Mouse (Mus musculus): Measurements from ENCODE around the gene Kirrel3.
A peak's percentile ranks its signal among the peaks of the same experiment; 100 is the strongest.

Gene Kirrel3

GRCm38 (mm10) chr9:35026311-35026710 is 540.6 kb downstream of the Kirrel3 start:
- no peak for DNase-seq (ENCODE audit: low spot score in 2 of 2)

GRCm38 (mm10) chr9:35026897-35027311 is 541.2 kb downstream of the Kirrel3 start:
- DNase-seq (ENCODE audit: low spot score in 2 of 2) = no peak

- no peak for DNase-seq (ENCODE audit: low spot score in 2 of 2)
Observed at GRCm38 (mm10) chr9:35027382-35027997, 541.8 kb downstream of the Kirrel3 start.

GRCm38 (mm10) chr9:35030823-35031222 is 545.1 kb downstream of the Kirrel3 start:
- no peak for DNase-seq (ENCODE audit: low spot score in 2 of 2)

- no peak for DNase-seq (ENCODE audit: low spot score in 2 of 2)
Observed at GRCm38 (mm10) chr9:35032457-35032856, 546.8 kb downstream of the Kirrel3 start.

GRCm38 (mm10) chr9:35035074-35035473 is 549.4 kb downstream of the Kirrel3 start:
- DNase-seq (ENCODE audit: low spot score in 2 of 2) = no peak

GRCm38 (mm10) chr9:35038922-35039586 is 553.4 kb downstream of the Kirrel3 start:
- no peak for DNase-seq (ENCODE audit: low spot score in 2 of 2)

GRCm38 (mm10) chr9:35039846-35040245 is 554.2 kb downstream of the Kirrel3 start:
- no peak for DNase-seq (ENCODE audit: low spot score in 2 of 2)

- no peak for DNase-seq (ENCODE audit: low spot score in 2 of 2)
Observed at GRCm38 (mm10) chr9:35041493-35041892, 555.8 kb downstream of the Kirrel3 start.

GRCm38 (mm10) chr9:35043619-35044018 is 557.9 kb downstream of the Kirrel3 start:
- no peak for DNase-seq (ENCODE audit: low spot score in 2 of 2)

GRCm38 (mm10) chr9:35044458-35044857 is 558.8 kb downstream of the Kirrel3 start:
- no peak for DNase-seq (ENCODE audit: low spot score in 2 of 2)

GRCm38 (mm10) chr9:35045031-35045531 is 559.4 kb downstream of the Kirrel3 start:
- DNase-seq (ENCODE audit: low spot score in 2 of 2) = no peak

GRCm38 (mm10) chr9:35045756-35046155 is 560.1 kb downstream of the Kirrel3 start:
- DNase-seq (ENCODE audit: low spot score in 2 of 2) = peak in 1 of 2 experiments; percentile 2

GRCm38 (mm10) chr9:35048449-35048848 is 562.8 kb downstream of the Kirrel3 start:
- DNase-seq (ENCODE audit: low spot score in 2 of 2) = no peak

GRCm38 (mm10) chr9:35049891-35050527 is 564.3 kb downstream of the Kirrel3 start:
- DNase-seq (ENCODE audit: low spot score in 2 of 2) = no peak

GRCm38 (mm10) chr9:35050701-35051454 is 565.2 kb downstream of the Kirrel3 start:
- DNase-seq (ENCODE audit: low spot score in 2 of 2) = no peak

GRCm38 (mm10) chr9:35051666-35052065 is 566.0 kb downstream of the Kirrel3 start:
- peak in 1 of 2 experiments; percentile 1 for DNase-seq (ENCODE audit: low spot score in 2 of 2)

GRCm38 (mm10) chr9:35052671-35053070 is 567.0 kb downstream of the Kirrel3 start:
- peak in 1 of 2 experiments; percentile 1 for DNase-seq (ENCODE audit: low spot score in 2 of 2)

GRCm38 (mm10) chr9:35053081-35053480 is 567.4 kb downstream of the Kirrel3 start:
- no peak for DNase-seq (ENCODE audit: low spot score in 2 of 2)

- peak in 1 of 2 experiments; percentile 3 for DNase-seq (ENCODE audit: low spot score in 2 of 2)
Observed at GRCm38 (mm10) chr9:35053669-35054068, 568.0 kb downstream of the Kirrel3 start.

GRCm38 (mm10) chr9:35055528-35056330 is 570.0 kb downstream of the Kirrel3 start:
- DNase-seq (ENCODE audit: low spot score in 2 of 2) = peak in 1 of 2 experiments; percentile 2

Data from frontal cortex, postnatal 25 days (tissue).